Mouse (Mus musculus): ENCODE data around the gene Chp2. TPM values are rescaled to one million over a fixed set of nuclear protein-coding genes. Genes with fewer than 3 reads are reported as not detected.

Gene Chp2
- polyA plus RNA-seq, 1 experiment: 2.7 TPM

DNA sequence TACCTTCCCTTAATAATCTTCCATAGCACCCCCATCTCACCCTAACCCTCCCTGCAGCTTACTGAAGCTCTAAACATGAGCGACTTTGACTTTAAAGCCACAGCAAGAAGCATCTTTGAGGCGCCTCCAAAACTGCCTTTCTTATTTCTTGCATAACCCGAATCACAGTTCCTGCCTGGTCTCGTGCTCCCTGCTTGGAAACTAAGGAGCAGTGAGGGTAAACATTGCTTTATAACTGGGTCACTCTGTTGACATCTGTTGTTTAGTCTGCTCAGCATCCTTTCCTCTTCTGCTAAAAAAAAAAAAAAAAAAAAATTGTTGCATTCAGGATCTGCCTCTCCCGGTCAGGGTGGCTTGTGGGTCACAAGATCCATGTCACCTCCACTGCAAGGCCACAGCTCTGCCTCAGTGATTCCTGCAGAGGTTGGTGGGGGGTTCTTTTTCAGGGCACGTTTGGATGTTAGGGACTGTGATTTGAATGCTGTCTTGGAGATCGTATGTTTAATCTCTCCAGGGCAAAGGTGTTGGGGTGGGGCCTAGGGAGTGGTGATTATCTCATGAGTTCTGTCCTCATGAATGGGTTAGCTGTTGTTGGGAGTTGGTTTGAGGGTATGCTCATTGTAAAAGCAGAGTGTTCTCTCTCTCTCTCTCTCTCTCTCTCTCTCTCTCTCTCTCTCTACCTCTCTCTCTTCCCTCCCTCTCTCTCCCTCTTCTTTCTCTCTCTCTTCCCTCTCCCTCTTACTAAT lies 10.8 kb upstream of the Chp2 start:
- Histone ChIP-seq H3K36me3 (ENCODE audit: control insufficient read depth, insufficient read depth, low read length) (no peaks in the 10 kb centered on the region), H3K4me1 (ENCODE audit: control insufficient read depth, insufficient read depth, insufficient read length) (no peaks in the 10 kb centered on the region), H3K27me3 (ENCODE audit: control insufficient read depth, insufficient read depth, low read length) (no peaks in the 10 kb centered on the region), H3K4me3 (ENCODE audit: extremely low read depth, insufficient read depth, insufficient read length) (no peak overlapping the region), H3K27ac (ENCODE audit: insufficient read depth, low read length) (no peak overlapping the region)
- 56% methylated on average over 7 of the region's 7 CpGs for WGBS
- no peak for DNase-seq (ENCODE audit: low read depth in 1 of 2, low spot score in 2 of 2)
- TF ChIP-seq CTCF (IDR thresholded peaks at IDR 0.05; ENCODE audit: extremely low read depth, insufficient read depth, insufficient read length, insufficient replicate concordance): no peak
- TF ChIP-seq POLR2A (IDR thresholded peaks at IDR 0.05; ENCODE audit: low read depth, low read length): no peak

DNA sequence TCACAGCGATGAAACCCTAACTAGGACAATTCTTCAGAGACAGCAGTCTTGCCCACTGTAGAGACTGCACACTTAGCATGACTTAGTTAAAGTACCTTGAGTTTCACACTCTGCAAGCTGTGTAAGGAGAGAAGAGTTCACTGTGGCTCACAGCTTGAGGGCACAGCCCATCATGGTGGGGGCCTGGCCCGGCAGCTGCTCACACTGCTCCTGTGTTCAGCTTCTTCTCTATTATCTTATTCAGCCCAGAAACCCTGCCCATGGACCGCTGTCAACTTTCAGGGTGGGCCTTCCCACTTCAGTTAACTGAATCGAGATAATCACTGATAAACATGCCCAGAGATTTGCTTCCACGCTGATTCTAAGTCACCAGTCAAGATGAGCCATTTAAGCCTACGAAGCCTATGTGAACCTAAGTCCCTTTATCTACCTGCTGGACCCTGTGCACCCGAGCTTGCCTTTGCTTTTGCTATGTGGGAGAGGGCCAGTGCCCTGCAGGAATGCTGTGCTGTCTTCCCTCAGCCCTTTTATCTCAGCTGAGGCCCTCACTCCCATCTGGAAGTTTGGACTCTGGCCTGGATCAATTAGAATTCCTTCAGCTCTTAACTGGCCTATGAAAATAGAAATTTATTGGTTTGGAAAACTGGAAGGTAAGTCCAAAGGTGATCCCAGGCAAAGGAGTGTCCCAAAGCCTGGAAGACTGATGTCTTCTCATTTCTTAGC lies 6.9 kb downstream of the Chp2 start:
- Histone ChIP-seq H3K4me3 (ENCODE audit: extremely low read depth, insufficient read depth, insufficient read length) (no peak overlapping the region), H3K27me3 (ENCODE audit: control insufficient read depth, insufficient read depth, low read length) (no peaks in the 10 kb centered on the region), H3K36me3 (ENCODE audit: control insufficient read depth, insufficient read depth, low read length) (no peaks in the 10 kb centered on the region), H3K27ac (ENCODE audit: insufficient read depth, low read length) (no peak overlapping the region), H3K4me1 (ENCODE audit: control insufficient read depth, insufficient read depth, insufficient read length) (no peaks in the 10 kb centered on the region)
- TF ChIP-seq CTCF (IDR thresholded peaks at IDR 0.05; ENCODE audit: extremely low read depth, insufficient read depth, insufficient read length, insufficient replicate concordance) (no peak), POLR2A (IDR thresholded peaks at IDR 0.05; ENCODE audit: low read depth, low read length) (no peak)
- DNase-seq (ENCODE audit: low read depth in 1 of 2, low spot score in 2 of 2): no peak
- 80% methylated on average over 7 of the region's 7 CpGs for WGBS

DNA sequence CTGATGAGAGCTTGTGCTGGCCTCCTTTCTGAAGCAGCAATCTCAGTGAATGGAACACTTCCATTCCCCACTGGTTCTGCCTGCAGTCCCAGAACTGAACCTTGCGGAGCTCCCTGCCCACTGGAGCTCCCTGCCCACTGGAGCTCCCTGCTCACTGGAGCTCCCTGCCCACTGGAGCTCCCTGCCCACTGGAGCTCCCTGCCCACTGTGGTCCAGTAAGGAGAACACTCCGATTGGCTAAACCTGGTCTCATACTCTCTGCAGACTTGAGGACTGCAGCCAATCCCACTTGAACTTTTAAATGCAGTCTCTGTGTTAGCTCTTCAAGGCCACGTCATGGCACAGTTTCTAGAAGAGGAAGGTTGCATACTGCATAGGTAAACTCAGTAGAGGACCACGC lies 7.4 kb downstream of the Chp2 start:
- TF ChIP-seq CTCF (IDR thresholded peaks at IDR 0.05; ENCODE audit: extremely low read depth, insufficient read depth, insufficient read length, insufficient replicate concordance) (no peak), POLR2A (IDR thresholded peaks at IDR 0.05; ENCODE audit: low read depth, low read length) (no peak)
- Histone ChIP-seq H3K36me3 (ENCODE audit: control insufficient read depth, insufficient read depth, low read length) (no peaks in the 10 kb centered on the region), H3K4me3 (ENCODE audit: extremely low read depth, insufficient read depth, insufficient read length) (no peak overlapping the region), H3K4me1 (ENCODE audit: control insufficient read depth, insufficient read depth, insufficient read length) (no peaks in the 10 kb centered on the region), H3K27ac (ENCODE audit: insufficient read depth, low read length) (no peak overlapping the region), H3K27me3 (ENCODE audit: control insufficient read depth, insufficient read depth, low read length) (no peaks in the 10 kb centered on the region)
- 89% methylated on average over 4 of the region's 4 CpGs for WGBS
- DNase-seq (ENCODE audit: low read depth in 1 of 2, low spot score in 2 of 2): no peak

DNA sequence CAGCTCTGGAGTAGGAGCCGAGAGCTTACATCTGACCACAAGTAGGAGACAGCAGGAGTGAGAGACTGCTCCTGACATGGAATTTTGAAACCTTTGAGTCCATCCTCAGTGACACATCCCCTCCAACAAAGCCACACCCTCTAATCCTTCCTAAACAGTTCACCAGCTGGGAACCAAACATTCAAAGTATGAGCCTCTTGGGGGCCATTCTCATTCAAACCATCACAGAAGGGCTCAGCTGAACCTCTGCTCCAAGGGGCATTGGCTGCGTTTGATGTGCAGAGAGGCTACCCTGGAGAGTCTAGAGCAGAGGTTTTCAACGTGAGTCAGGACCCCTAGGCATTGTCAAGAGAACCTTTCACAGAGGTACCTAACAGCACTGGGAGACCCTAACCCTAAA lies 10.0 kb downstream of the Chp2 start:
- no peak overlapping the region for H3K4me3 ChIP-seq (ENCODE audit: extremely low read depth, insufficient read depth, insufficient read length)
- TF ChIP-seq POLR2A (IDR thresholded peaks at IDR 0.05; ENCODE audit: low read depth, low read length): no peak
- no peak for DNase-seq (ENCODE audit: low read depth in 1 of 2, low spot score in 2 of 2)
- no peaks in the 10 kb centered on the region for H3K4me1 ChIP-seq (ENCODE audit: control insufficient read depth, insufficient read depth, insufficient read length)
- H3K27me3 ChIP-seq (ENCODE audit: control insufficient read depth, insufficient read depth, low read length): no peaks in the 10 kb centered on the region
- 60% methylated on average over 3 of the region's 3 CpGs for WGBS
- no peaks in the 10 kb centered on the region for H3K36me3 ChIP-seq (ENCODE audit: control insufficient read depth, insufficient read depth, low read length)
- no peak overlapping the region for H3K27ac ChIP-seq (ENCODE audit: insufficient read depth, low read length)

DNA sequence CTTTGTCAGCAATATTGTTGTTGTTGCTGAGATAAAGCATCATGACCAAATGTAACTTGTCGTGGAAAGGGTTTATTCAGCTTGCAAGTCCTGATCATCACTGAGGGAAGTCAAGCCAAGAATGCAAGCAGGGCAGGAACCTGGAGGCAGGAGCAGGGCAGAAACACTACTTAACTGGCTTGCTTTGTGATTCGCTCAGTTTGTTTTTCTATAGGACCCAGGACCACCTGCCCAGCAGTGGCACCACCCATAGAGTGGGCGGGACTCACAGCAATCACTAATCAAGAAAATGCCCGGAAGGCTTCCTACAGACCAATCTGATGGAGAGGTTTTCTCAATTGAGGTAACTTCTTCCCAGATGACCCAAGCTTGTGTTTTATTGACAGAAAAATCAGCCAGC lies 10.6 kb downstream of the Chp2 start:
- no peaks in the 10 kb centered on the region for H3K27me3 ChIP-seq (ENCODE audit: control insufficient read depth, insufficient read depth, low read length)
- no peak overlapping the region for H3K27ac ChIP-seq (ENCODE audit: insufficient read depth, low read length)
- no peaks in the 10 kb centered on the region for H3K4me1 ChIP-seq (ENCODE audit: control insufficient read depth, insufficient read depth, insufficient read length)
- 85% methylated on average over 4 of the region's 4 CpGs for WGBS
- no peaks in the 10 kb centered on the region for H3K36me3 ChIP-seq (ENCODE audit: control insufficient read depth, insufficient read depth, low read length)
- H3K4me3 ChIP-seq (ENCODE audit: extremely low read depth, insufficient read depth, insufficient read length): no peak overlapping the region
- DNase-seq (ENCODE audit: low read depth in 1 of 2, low spot score in 2 of 2): no peak
- TF ChIP-seq CTCF (IDR thresholded peaks at IDR 0.05; ENCODE audit: extremely low read depth, insufficient read depth, insufficient read length, insufficient replicate concordance) (no peak), POLR2A (IDR thresholded peaks at IDR 0.05; ENCODE audit: low read depth, low read length) (no peak)

DNA sequence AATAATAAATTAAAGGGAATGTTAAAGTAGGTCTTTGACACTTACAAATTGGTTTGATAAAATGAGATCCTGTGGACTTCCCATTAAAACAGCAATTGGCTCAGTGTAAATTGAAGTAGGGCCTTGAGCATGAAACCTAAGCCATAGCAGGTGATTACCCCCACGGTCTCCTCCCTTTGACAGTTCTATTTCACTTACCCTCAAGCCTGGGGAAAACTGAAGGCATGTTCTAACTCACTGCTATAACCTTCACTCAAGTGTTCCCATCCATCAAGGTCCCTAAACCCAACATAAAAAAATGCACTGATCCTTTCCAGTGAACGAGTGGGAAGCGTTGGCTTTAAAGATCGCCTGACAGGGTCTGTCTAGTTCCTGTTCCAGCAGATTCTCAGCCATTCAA lies 11.6 kb downstream of the Chp2 start:
- no peak overlapping the region for H3K27ac ChIP-seq (ENCODE audit: insufficient read depth, low read length)
- H3K4me3 ChIP-seq (ENCODE audit: extremely low read depth, insufficient read depth, insufficient read length): no peak overlapping the region
- no peaks in the 10 kb centered on the region for H3K36me3 ChIP-seq (ENCODE audit: control insufficient read depth, insufficient read depth, low read length)
- no peaks in the 10 kb centered on the region for H3K27me3 ChIP-seq (ENCODE audit: control insufficient read depth, insufficient read depth, low read length)
- TF ChIP-seq CTCF (IDR thresholded peaks at IDR 0.05; ENCODE audit: extremely low read depth, insufficient read depth, insufficient read length, insufficient replicate concordance) (no peak), POLR2A (IDR thresholded peaks at IDR 0.05; ENCODE audit: low read depth, low read length) (no peak)
- WGBS: 85% methylated on average over 4 of the region's 4 CpGs
- H3K4me1 ChIP-seq (ENCODE audit: control insufficient read depth, insufficient read depth, insufficient read length): no peaks in the 10 kb centered on the region
- no peak for DNase-seq (ENCODE audit: low read depth in 1 of 2, low spot score in 2 of 2)

DNA sequence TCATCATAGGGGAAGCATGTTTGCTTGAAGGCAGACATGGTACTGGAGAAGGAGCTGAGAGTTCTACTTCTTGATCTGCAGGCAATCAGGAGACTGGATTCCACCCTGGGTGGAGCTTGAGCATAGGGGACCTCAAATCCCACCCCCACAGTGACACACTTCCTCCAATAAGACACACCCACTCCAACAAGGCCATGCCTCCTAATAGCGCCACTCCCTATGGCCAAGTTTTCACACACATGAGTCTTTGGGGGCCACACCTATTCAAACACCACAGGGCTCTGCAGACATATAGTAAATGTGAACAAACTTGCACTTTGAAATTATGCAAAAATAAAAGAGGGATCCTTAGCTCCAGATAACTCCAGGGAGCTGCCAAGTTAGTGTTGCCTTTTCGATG lies 19.6 kb downstream of the Chp2 start:
- H3K36me3 ChIP-seq (ENCODE audit: control insufficient read depth, insufficient read depth, low read length): no peaks in the 10 kb centered on the region
- DNase-seq (ENCODE audit: low read depth in 1 of 2, low spot score in 2 of 2): no peak
- TF ChIP-seq POLR2A (IDR thresholded peaks at IDR 0.05; ENCODE audit: low read depth, low read length) (no peak), CTCF (IDR thresholded peaks at IDR 0.05; ENCODE audit: extremely low read depth, insufficient read depth, insufficient read length, insufficient replicate concordance) (no peak)
- H3K4me1 ChIP-seq (ENCODE audit: control insufficient read depth, insufficient read depth, insufficient read length): no peaks in the 10 kb centered on the region
- no peak overlapping the region for H3K27ac ChIP-seq (ENCODE audit: insufficient read depth, low read length)
- H3K27me3 ChIP-seq (ENCODE audit: control insufficient read depth, insufficient read depth, low read length): no peaks in the 10 kb centered on the region
- 93% methylated on average over 2 of the region's 2 CpGs for WGBS
- no peak overlapping the region for H3K4me3 ChIP-seq (ENCODE audit: extremely low read depth, insufficient read depth, insufficient read length)
